Mouse (Mus musculus): Measurements from ENCODE around the gene Ddx41. TPM values are rescaled to one million over a fixed set of nuclear protein-coding genes. Genes with fewer than 3 reads are reported as not detected.

The Ddx41 gene
- polyA plus RNA-seq, 1 experiment, result 52.0 TPM

GRCm38 (mm10) chr13:55525733-55526553 lies 10.5 kb downstream of the Ddx41 start:
- Histone ChIP-seq H3K4me3 (ENCODE audit: control insufficient read depth, low read depth, low read length) (no peak overlapping the region), H3K36me3 (ENCODE audit: control insufficient read depth, insufficient read depth, low read length) (no peaks in the 10 kb centered on the region; the same call in 1 of the 2 replicates), H3K27me3 (ENCODE audit: control insufficient read depth, insufficient read depth, low read length) (no peaks in the 10 kb centered on the region), H3K4me1 (ENCODE audit: control insufficient read depth, insufficient read depth, low read length) (peaks cover 15% of the 10 kb centered on the region), H3K27ac (ENCODE audit: control insufficient read depth, insufficient read depth, low read depth, low read length) (no peak overlapping the region)
- TF ChIP-seq POLR2A (IDR thresholded peaks at IDR 0.05; ENCODE audit: control insufficient read depth, low read depth, low read length) (no peak), CTCF (IDR thresholded peaks at IDR 0.05; ENCODE audit: control insufficient read depth, insufficient read depth, insufficient replicate concordance, low read depth, low read length) (no peak)

- no peaks in the 10 kb centered on the region for H3K27me3 ChIP-seq (ENCODE audit: control insufficient read depth, insufficient read depth, low read length)
- TF ChIP-seq POLR2A (IDR thresholded peaks at IDR 0.05; ENCODE audit: control insufficient read depth, low read depth, low read length) (no peak), CTCF (IDR thresholded peaks at IDR 0.05; ENCODE audit: control insufficient read depth, insufficient read depth, insufficient replicate concordance, low read depth, low read length) (no peak)
- H3K4me3 ChIP-seq (ENCODE audit: control insufficient read depth, low read depth, low read length), result peak overlapping the region; percentile 6; the same call in 1 of the 2 replicates
- no peaks in the 10 kb centered on the region for H3K36me3 ChIP-seq (ENCODE audit: control insufficient read depth, insufficient read depth, low read length)
- H3K4me1 ChIP-seq (ENCODE audit: control insufficient read depth, insufficient read depth, low read length), result peaks cover 15% of the 10 kb centered on the region
- no peak overlapping the region for H3K27ac ChIP-seq (ENCODE audit: control insufficient read depth, insufficient read depth, low read depth, low read length)
These were observed 12.4 kb downstream of the Ddx41 start for GRCm38 (mm10) chr13:55523951-55524600.

GRCm38 (mm10) chr13:55523278-55523677 lies 13.2 kb downstream of the Ddx41 start:
- Histone ChIP-seq H3K27me3 (ENCODE audit: control insufficient read depth, insufficient read depth, low read length) (no peaks in the 10 kb centered on the region), H3K4me1 (ENCODE audit: control insufficient read depth, insufficient read depth, low read length) (peaks cover 15% of the 10 kb centered on the region), H3K4me3 (ENCODE audit: control insufficient read depth, low read depth, low read length) (no peak overlapping the region), H3K27ac (ENCODE audit: control insufficient read depth, insufficient read depth, low read depth, low read length) (no peak overlapping the region), H3K36me3 (ENCODE audit: control insufficient read depth, insufficient read depth, low read length) (no peaks in the 10 kb centered on the region)
- TF ChIP-seq POLR2A (IDR thresholded peaks at IDR 0.05; ENCODE audit: control insufficient read depth, low read depth, low read length) (no peak), CTCF (IDR thresholded peaks at IDR 0.05; ENCODE audit: control insufficient read depth, insufficient read depth, insufficient replicate concordance, low read depth, low read length) (no peak)

GRCm38 (mm10) chr13:55522730-55523129 lies 13.7 kb downstream of the Ddx41 start:
- Histone ChIP-seq H3K27ac (ENCODE audit: control insufficient read depth, insufficient read depth, low read depth, low read length) (no peak overlapping the region), H3K4me1 (ENCODE audit: control insufficient read depth, insufficient read depth, low read length) (peaks cover 15% of the 10 kb centered on the region), H3K27me3 (ENCODE audit: control insufficient read depth, insufficient read depth, low read length) (no peaks in the 10 kb centered on the region), H3K36me3 (ENCODE audit: control insufficient read depth, insufficient read depth, low read length) (no peaks in the 10 kb centered on the region), H3K4me3 (ENCODE audit: control insufficient read depth, low read depth, low read length) (no peak overlapping the region)
- TF ChIP-seq POLR2A (IDR thresholded peaks at IDR 0.05; ENCODE audit: control insufficient read depth, low read depth, low read length), result no peak
- TF ChIP-seq CTCF (IDR thresholded peaks at IDR 0.05; ENCODE audit: control insufficient read depth, insufficient read depth, insufficient replicate concordance, low read depth, low read length), result no peak

GRCm38 (mm10) chr13:55519606-55520005 lies 16.9 kb downstream of the Ddx41 start:
- Histone ChIP-seq H3K27ac (ENCODE audit: control insufficient read depth, insufficient read depth, low read depth, low read length) (no peak overlapping the region), H3K36me3 (ENCODE audit: control insufficient read depth, insufficient read depth, low read length) (no peaks in the 10 kb centered on the region), H3K4me1 (ENCODE audit: control insufficient read depth, insufficient read depth, low read length) (peaks cover 15% of the 10 kb centered on the region), H3K27me3 (ENCODE audit: control insufficient read depth, insufficient read depth, low read length) (no peaks in the 10 kb centered on the region), H3K4me3 (ENCODE audit: control insufficient read depth, low read depth, low read length) (no peak overlapping the region)
- TF ChIP-seq CTCF (IDR thresholded peaks at IDR 0.05; ENCODE audit: control insufficient read depth, insufficient read depth, insufficient replicate concordance, low read depth, low read length) (no peak), POLR2A (IDR thresholded peaks at IDR 0.05; ENCODE audit: control insufficient read depth, low read depth, low read length) (no peak)

- H3K36me3 ChIP-seq (ENCODE audit: control insufficient read depth, insufficient read depth, low read length), result no peaks in the 10 kb centered on the region
- H3K27me3 ChIP-seq (ENCODE audit: control insufficient read depth, insufficient read depth, low read length), result no peaks in the 10 kb centered on the region
- no peak overlapping the region for H3K4me3 ChIP-seq (ENCODE audit: control insufficient read depth, low read depth, low read length)
- peaks cover 17% of the 10 kb centered on the region for H3K4me1 ChIP-seq (ENCODE audit: control insufficient read depth, insufficient read depth, low read length)
- no peak overlapping the region for H3K27ac ChIP-seq (ENCODE audit: control insufficient read depth, insufficient read depth, low read depth, low read length)
- no peak for TF ChIP-seq POLR2A (IDR thresholded peaks at IDR 0.05; ENCODE audit: control insufficient read depth, low read depth, low read length)
- peak; percentile 89; the same call in 1 of the 2 replicates for TF ChIP-seq CTCF (IDR thresholded peaks at IDR 0.05; ENCODE audit: control insufficient read depth, insufficient read depth, insufficient replicate concordance, low read depth, low read length)
These were observed 19.5 kb downstream of the Ddx41 start for GRCm38 (mm10) chr13:55516955-55517354.

- TF ChIP-seq CTCF (IDR thresholded peaks at IDR 0.05; ENCODE audit: control insufficient read depth, insufficient read depth, insufficient replicate concordance, low read depth, low read length) (no peak), POLR2A (IDR thresholded peaks at IDR 0.05; ENCODE audit: control insufficient read depth, low read depth, low read length) (no peak)
- Histone ChIP-seq H3K4me3 (ENCODE audit: control insufficient read depth, low read depth, low read length) (no peak overlapping the region), H3K4me1 (ENCODE audit: control insufficient read depth, insufficient read depth, low read length) (peaks cover 27% of the 10 kb centered on the region)
These were observed 22.6 kb downstream of the Ddx41 start for GRCm38 (mm10) chr13:55513828-55514227.

More at GRCm38 (mm10) chr13:55513828-55514227, 22.6 kb downstream of the Ddx41 start:
- no peaks in the 10 kb centered on the region for H3K36me3 ChIP-seq (ENCODE audit: control insufficient read depth, insufficient read depth, low read length)
- H3K27ac ChIP-seq (ENCODE audit: control insufficient read depth, insufficient read depth, low read depth, low read length), result no peak overlapping the region
- no peaks in the 10 kb centered on the region for H3K27me3 ChIP-seq (ENCODE audit: control insufficient read depth, insufficient read depth, low read length)

All from testis, adult 2 months (tissue).